ENCODE assay signal across 8 mouse cellular contexts in genomic region chr10:91179834-91180233, GRCm38 (mm10). TPM values are rescaled to one million over a fixed set of nuclear protein-coding genes. Genes with fewer than 3 reads are reported as not detected.
DNase-seq lines count a peak whose midpoint lies in the region; ATAC-seq lines count a peak whose summit lies in the region.

No protein-coding gene starts in this region.

- H3K27ac ChIP-seq in hindbrain, embryonic 10.5 days, result peak overlapping the region; percentile 97
- H3K27ac ChIP-seq in hindbrain, embryonic 11.5 days (ENCODE audit: low read depth, low read length), result no peak overlapping the region
- H3K27ac ChIP-seq in brown adipose tissue, adult 24 weeks (replicated peaks; ENCODE audit: low read depth, low read length), result peak overlapping the region; percentile 33
- no peak overlapping the region; the same call in 1 of the 2 replicates for H3K27ac ChIP-seq in hindbrain, embryonic 15.5 days (replicated peaks)
- H3K27ac ChIP-seq in midbrain, embryonic 12.5 days (replicated peaks), result peak overlapping the region; percentile 97; the same call in 1 of the 2 replicates

- H3K9ac ChIP-seq in hindbrain, embryonic 11.5 days (ENCODE audit: low read depth, low read length), result no peak overlapping the region
- H3K9ac ChIP-seq in hindbrain, embryonic 15.5 days, result 0 out of 2 replicates have a peak overlapping the region, but pooled peaks have one; percentile 21
- no peak overlapping the region for H3K9ac ChIP-seq in midbrain, embryonic 12.5 days (replicated peaks)

- ATAC-seq in hindbrain, embryonic 11.5 days (ENCODE audit: low FRiP score), result no peak
- ATAC-seq in hindbrain, embryonic 15.5 days (ENCODE audit: low FRiP score, low read depth), result no peak
- ATAC-seq in midbrain, embryonic 12.5 days (ENCODE audit: low FRiP score, low read depth), result no peak

- H3K27me3 ChIP-seq in hindbrain, embryonic 10.5 days (ENCODE audit: insufficient read depth, poor library complexity, severe bottlenecking), result no peaks in the 10 kb centered on the region
- no peaks in the 10 kb centered on the region for H3K27me3 ChIP-seq in hindbrain, embryonic 11.5 days (ENCODE audit: control insufficient read depth, insufficient read depth, low read length)
- no peaks in the 10 kb centered on the region for H3K27me3 ChIP-seq in hindbrain, embryonic 15.5 days
- H3K27me3 ChIP-seq in midbrain, embryonic 12.5 days, result no peaks in the 10 kb centered on the region

- DNase-seq in hindbrain, embryonic 10.5 days (ENCODE audit: low spot score), result no peak
- DNase-seq in hindbrain, embryonic 11.5 days (ENCODE audit: low spot score), result no peak
- DNase-seq in thymus, postnatal 36 days, result no peak
- DNase-seq in cerebellum, adult 11 months, result no peak
- no peak for DNase-seq in frontal cortex, postnatal 14 days (ENCODE audit: low spot score in 2 of 2)

- no peaks in the 10 kb centered on the region for H3K9me3 ChIP-seq in hindbrain, embryonic 10.5 days
- no peaks in the 10 kb centered on the region for H3K9me3 ChIP-seq in hindbrain, embryonic 11.5 days (ENCODE audit: control insufficient read depth, low read length)
- no peaks in the 10 kb centered on the region for H3K9me3 ChIP-seq in hindbrain, embryonic 15.5 days
- no peaks in the 10 kb centered on the region for H3K9me3 ChIP-seq in midbrain, embryonic 12.5 days

- 87% methylated on average over 2 of the region's 2 CpGs for WGBS in hindbrain, embryonic 10.5 days
- WGBS in hindbrain, embryonic 11.5 days, result 93% methylated on average over 2 of the region's 2 CpGs
- WGBS in hindbrain, embryonic 15.5 days, result 93% methylated on average over 2 of the region's 2 CpGs
- 91% methylated on average over 2 of the region's 2 CpGs for WGBS in midbrain, embryonic 12.5 days

- H3K36me3 ChIP-seq in hindbrain, embryonic 10.5 days, result no peaks in the 10 kb centered on the region
- H3K36me3 ChIP-seq in hindbrain, embryonic 11.5 days (ENCODE audit: control insufficient read depth, insufficient read depth, low read length), result no peaks in the 10 kb centered on the region
- H3K36me3 ChIP-seq in hindbrain, embryonic 15.5 days, result no peaks in the 10 kb centered on the region
- H3K36me3 ChIP-seq in midbrain, embryonic 12.5 days, result no peaks in the 10 kb centered on the region

- peaks cover 28% of the 10 kb centered on the region for H3K4me1 ChIP-seq in hindbrain, embryonic 10.5 days (replicated peaks)
- 0 out of 2 replicates have a peak, but pooled peaks cover 3% of the 10 kb centered on the region for H3K4me1 ChIP-seq in hindbrain, embryonic 11.5 days (replicated peaks; ENCODE audit: control insufficient read depth, insufficient read depth, low read length)
- H3K4me1 ChIP-seq in brown adipose tissue, adult 24 weeks (ENCODE audit: control insufficient read depth, insufficient read depth, insufficient read length, low read length), result peaks cover 5% of the 10 kb centered on the region; the same call in 1 of the 2 replicates
- peaks cover 27% of the 10 kb centered on the region for H3K4me1 ChIP-seq in hindbrain, embryonic 15.5 days (replicated peaks)
- H3K4me1 ChIP-seq in midbrain, embryonic 12.5 days, result peaks cover 17% of the 10 kb centered on the region

- H3K4me2 ChIP-seq in hindbrain, embryonic 11.5 days (replicated peaks; ENCODE audit: low read depth, low read length), result no peak overlapping the region; the same call in 1 of the 2 replicates
- H3K4me2 ChIP-seq in hindbrain, embryonic 15.5 days, result peak overlapping the region; percentile 59
- H3K4me2 ChIP-seq in midbrain, embryonic 12.5 days (replicated peaks), result no peak overlapping the region

- peak overlapping the region; percentile 62; the same call in 1 of the 2 replicates for H3K4me3 ChIP-seq in hindbrain, embryonic 10.5 days
- H3K4me3 ChIP-seq in hindbrain, embryonic 11.5 days (ENCODE audit: low read depth, low read length), result no peak overlapping the region
- no peak overlapping the region for H3K4me3 ChIP-seq in brown adipose tissue, adult 24 weeks (ENCODE audit: insufficient read depth, low read depth, low read length)
- peak overlapping the region; percentile 63; the same call in 1 of the 2 replicates for H3K4me3 ChIP-seq in hindbrain, embryonic 15.5 days
- H3K4me3 ChIP-seq in midbrain, embryonic 12.5 days, result no peak overlapping the region

RNA-seq across cellular contexts. Expression of gene Tmpo, which starts 1.3 kb away (rescaled TPM):
- polyA plus RNA-seq in hindbrain, embryonic 10.5 days (2016; fragmentation: Nextera tagmentation; extraction: Ambion mirVana), result 234 and 258 TPM in 2 replicates
- 312 and 320 TPM in 2 replicates for polyA plus RNA-seq in hindbrain, embryonic 11.5 days (2014; fragmentation: Nextera tagmentation; extraction: Ambion mirVana)
- 10.0 and 16.6 TPM in 2 replicates for polyA plus RNA-seq in brown adipose tissue, adult 24 weeks (2012; ENCODE audit: insufficient read depth, insufficient read length, missing spikeins)
- polyA plus RNA-seq in hindbrain, embryonic 15.5 days (2015; fragmentation: Nextera tagmentation; extraction: Ambion mirVana), result 96.7 and 108 TPM in 2 replicates
- polyA plus RNA-seq in midbrain, embryonic 12.5 days (2016; fragmentation: Nextera tagmentation; extraction: Ambion mirVana), result 368 and 394 TPM in 2 replicates

RNA-seq across cellular contexts. Expression of gene Slc25a3, which starts 56.0 kb away (rescaled TPM):
- 384 and 413 TPM in 2 replicates for polyA plus RNA-seq in hindbrain, embryonic 10.5 days (2016; fragmentation: Nextera tagmentation; extraction: Ambion mirVana)
- 426 and 455 TPM in 2 replicates for polyA plus RNA-seq in hindbrain, embryonic 11.5 days (2014; fragmentation: Nextera tagmentation; extraction: Ambion mirVana)
- polyA plus RNA-seq in brown adipose tissue, adult 24 weeks (2012; ENCODE audit: insufficient read depth, insufficient read length, missing spikeins), result 491 and 596 TPM in 2 replicates
- 567 and 590 TPM in 2 replicates for polyA plus RNA-seq in hindbrain, embryonic 15.5 days (2015; fragmentation: Nextera tagmentation; extraction: Ambion mirVana)
- 369 and 374 TPM in 2 replicates for polyA plus RNA-seq in midbrain, embryonic 12.5 days (2016; fragmentation: Nextera tagmentation; extraction: Ambion mirVana)

Comparison
In these comparisons a context has a peak if more than half of its experiments do, and no peak if none do; other contexts are left out.
1. H3K27ac ChIP-seq: peak in hindbrain, embryonic 10.5 days (single experiment), brown adipose tissue, adult 24 weeks (single experiment) and midbrain, embryonic 12.5 days (single experiment); none in hindbrain, embryonic 11.5 days (single experiment) and hindbrain, embryonic 15.5 days (single experiment).
2. H3K4me3 ChIP-seq: peak in hindbrain, embryonic 10.5 days (single experiment) and hindbrain, embryonic 15.5 days (single experiment); none in hindbrain, embryonic 11.5 days (single experiment), brown adipose tissue, adult 24 weeks (single experiment) and midbrain, embryonic 12.5 days (single experiment).